Mouse (Mus musculus) kidney, postnatal 0 days (tissue): ENCODE results near the gene Ccng1. TPM values are rescaled to one million over a fixed set of nuclear protein-coding genes. Genes with fewer than 3 reads are reported as not detected.
"Not testable (repeated sequence)": the region's sequence is repeated elsewhere in the genome, so short reads cannot be mapped to it uniquely, and the experiment has no call there.

ENCODE experiments used
- ATAC-seq: fragments of 200-750 bp; cut with Nextera tagmentation; replicated peaks from 2 replicates; pipeline ENCODE4 v1.8.0; 2017; ENCODE audit warnings: low read depth, moderate number of reproducible peaks, moderate TSS enrichment, moderate library complexity; ENCODE audit not compliant: low FRiP score
- DNase-seq: peaks from one replicate; pipeline ENCODE4 v3.0.0-alpha.2; 2016; ENCODE audit warnings: low spot score
- H3K27ac ChIP-seq: fragments of 300-500 bp; sonication (generic); 2 replicates; pipeline ENCODE4 v1.5.1; 2014; ENCODE audit warnings: mild to moderate bottlenecking
- H3K27me3 ChIP-seq: fragments of 300-500 bp; sonication (generic); 2 replicates; pipeline ENCODE4 v1.6.1; 2014; ENCODE audit warnings: low read length, mixed read lengths; ENCODE audit not compliant: insufficient read depth
- H3K36me3 ChIP-seq: fragments of 300-500 bp; sonication (generic); 2 replicates; pipeline ENCODE4 v1.6.1; 2014; ENCODE audit warnings: low read length, mixed read lengths; ENCODE audit not compliant: insufficient read depth
- H3K4me1 ChIP-seq: fragments of 300-500 bp; sonication (generic); replicated peaks from 2 replicates; pipeline ENCODE4 v1.6.1; 2014; ENCODE audit warnings: antibody characterized with exemption, low read length, mixed read lengths; ENCODE audit not compliant: insufficient read depth
- H3K4me2 ChIP-seq: fragments of 300-500 bp; sonication (generic); 2 replicates; pipeline ENCODE4 v1.6.1; 2014; ENCODE audit warnings: mild to moderate bottlenecking, low read length, moderate library complexity, mixed read lengths
- H3K4me3 ChIP-seq: fragments of 300-500 bp; sonication (generic); replicated peaks from 2 replicates; pipeline ENCODE4 v1.5.1; 2014; ENCODE audit warnings: low read depth, low read length
- H3K9ac ChIP-seq: fragments of 300-500 bp; sonication (generic); 2 replicates; pipeline ENCODE4 v1.6.1; 2014; ENCODE audit warnings: low read depth, low read length
- H3K9me3 ChIP-seq: fragments of 300-500 bp; sonication (generic); replicated peaks from 2 replicates; pipeline ENCODE4 v1.6.1; 2016; ENCODE audit warnings: low read length, inconsistent platforms, mixed read lengths
- CTCF ChIP-seq: IDR thresholded peaks from 2 replicates; pipeline ENCODE4 v1.5.1; 2016; ENCODE audit warnings: antibody characterized with exemption, low read depth, mild to moderate bottlenecking, moderate library complexity
- WGBS: fragments of 180-500 bp; shearing (Covaris S2); extraction: QIAGEN DNeasy Blood & Tissue Kit; methylation state at CpG from one replicate; pipeline ENCODE4 v1.1.7; 2014; 5-methylcytosine and 5-hydroxymethylcytosine counted together
- polyA plus RNA-seq: library from polyadenylated mRNA; unstranded; fragments of >200 nt; fragmentation: Nextera tagmentation; extraction: Ambion mirVana; gene quantifications from 2 replicates; pipeline ENCODE4 v1.2.1, GENCODE M21; 2015

The Ccng1 gene
- polyA plus RNA-seq, 1 experiment from 2014 or later: 48.1 TPM

DNA sequence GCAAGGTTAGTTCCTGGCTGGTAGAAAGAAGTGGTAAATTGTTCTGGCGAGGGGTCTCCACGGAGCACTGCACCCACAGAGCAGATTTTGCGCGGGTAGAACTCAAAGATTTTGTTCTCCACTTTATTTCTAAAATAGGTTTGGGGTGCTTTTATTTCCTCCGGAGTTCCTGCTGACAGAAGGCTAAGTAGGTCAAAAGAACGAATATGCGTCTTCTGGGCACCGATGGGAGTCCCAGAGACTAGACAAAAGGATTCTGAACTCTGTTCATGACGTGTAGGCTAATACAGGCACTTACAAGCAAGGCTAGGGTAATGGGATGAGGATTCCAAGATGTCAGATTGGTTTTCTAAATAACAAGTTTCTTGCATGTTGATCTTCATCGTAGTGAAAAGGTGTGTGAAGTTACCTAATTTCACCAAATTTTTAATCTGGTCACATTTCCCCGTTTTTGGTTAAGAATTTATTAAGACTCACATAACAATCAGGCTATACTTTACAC is 20.8 kb downstream of the Ccng1 start:
- no peaks in the 10 kb centered on the region for H3K27me3 ChIP-seq
- DNase-seq (peak; percentile 34), ATAC-seq (no peak)
- H3K4me3 ChIP-seq: peak overlapping the region; percentile 76
- no peaks in the 10 kb centered on the region for H3K9me3 ChIP-seq
- H3K27ac ChIP-seq: peak overlapping the region; percentile 81
- WGBS: 4% methylated on average over 11 of the region's 11 CpGs
- H3K36me3 ChIP-seq: peaks cover 10% of the 10 kb centered on the region; the same call in 1 of the 2 replicates
- peak overlapping the region; percentile 91 for H3K9ac ChIP-seq
- peak overlapping the region; percentile 90 for H3K4me2 ChIP-seq
- peaks cover 6% of the 10 kb centered on the region for H3K4me1 ChIP-seq
- no peak for TF ChIP-seq CTCF

DNA sequence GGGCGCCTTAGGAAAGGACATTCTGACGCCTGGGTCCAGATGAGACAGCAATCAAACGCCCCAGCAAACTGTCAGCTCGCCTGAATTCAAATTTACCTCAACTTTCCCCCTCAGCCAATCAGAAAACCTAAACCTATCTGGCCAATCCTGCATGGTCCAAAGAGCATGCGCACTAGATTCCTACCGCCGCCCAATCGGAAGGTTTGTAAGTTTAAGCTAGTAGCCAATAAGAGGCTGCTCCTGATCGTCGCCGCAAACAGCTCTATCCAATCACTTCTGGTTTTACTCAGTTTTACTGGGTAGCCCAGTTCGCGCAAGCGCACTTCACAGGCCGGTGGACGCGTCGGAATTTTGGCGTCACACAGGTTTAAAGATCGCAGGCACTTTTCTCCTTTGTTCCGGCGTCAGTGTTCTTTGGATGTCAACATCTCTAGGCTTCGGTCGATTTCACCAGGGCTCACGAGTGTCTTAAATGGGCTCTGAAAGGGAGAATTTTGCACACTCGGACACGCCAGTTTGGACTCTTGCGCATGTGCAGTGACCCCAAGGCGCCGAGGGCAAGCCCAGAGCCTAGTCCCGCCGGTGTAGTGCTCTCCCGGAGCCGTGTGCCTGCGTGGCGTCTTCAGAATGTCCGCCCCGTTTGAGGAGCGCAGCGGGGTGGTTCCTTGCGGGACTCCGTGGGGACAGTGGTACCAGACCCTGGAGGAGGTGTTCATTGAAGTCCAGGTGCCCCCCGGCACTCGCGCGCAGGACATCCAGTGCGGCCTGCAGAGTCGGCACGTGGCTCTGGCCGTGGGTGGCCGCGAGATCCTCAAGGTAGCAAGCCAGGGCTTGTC is 21.6 kb downstream of the Ccng1 start, which contains the start of the genes Hmmr and Nudcd2:
TSS of gene Hmmr (minus strand) at position 84 of the 836 bp plus-strand sequence.
TSS of gene Nudcd2 (plus strand) at position 329 of the 836 bp plus-strand sequence.
- peak within 1 kb of the TSS; percentile 91 for H3K9ac ChIP-seq
- 0 out of 2 replicates have a peak, but pooled peaks cover 5% of the 10 kb centered on the region for H3K36me3 ChIP-seq
- peaks cover 6% of the 10 kb centered on the region for H3K4me1 ChIP-seq
- ATAC-seq (peak; percentile 99), DNase-seq (peak; percentile 99)
- peak within 1 kb of the TSS; percentile 76 for H3K4me3 ChIP-seq
- WGBS: under 1% methylated on average over 52 of the region's 52 CpGs
- peak within 1 kb of the TSS; percentile 91 for H3K4me2 ChIP-seq
- peak within 1 kb of the TSS; percentile 81 for H3K27ac ChIP-seq
- H3K27me3 ChIP-seq: no peaks in the 10 kb centered on the region
- TF ChIP-seq CTCF: no peak
- no peaks in the 10 kb centered on the region for H3K9me3 ChIP-seq

DNA sequence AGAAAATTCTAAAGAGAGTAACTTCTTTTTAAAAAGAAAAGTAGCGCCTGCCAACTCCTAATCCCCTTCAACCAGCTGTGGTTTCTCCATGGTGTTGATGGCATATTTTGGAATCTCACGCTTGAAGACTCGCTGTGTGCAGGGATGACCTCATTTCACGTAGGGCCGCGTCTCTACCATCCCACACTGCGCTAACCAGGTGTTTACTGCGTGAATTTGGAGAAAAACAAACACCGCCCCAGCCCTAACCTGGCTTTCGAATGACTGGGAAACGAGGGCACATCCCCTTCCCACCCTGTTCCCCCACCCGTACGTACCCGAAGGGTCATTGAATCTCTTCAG is 22.1 kb downstream of the Ccng1 start:
- DNase-seq (peak; percentile 10), ATAC-seq (peak; percentile 17; the same call in 1 of the 2 replicates)
- peaks cover 6% of the 10 kb centered on the region for H3K4me1 ChIP-seq
- H3K4me2 ChIP-seq: peak overlapping the region; percentile 91
- WGBS: under 1% methylated on average over 14 of the region's 14 CpGs
- H3K27ac ChIP-seq: no peak overlapping the region
- no peaks in the 10 kb centered on the region for H3K27me3 ChIP-seq
- H3K4me3 ChIP-seq: peak overlapping the region; percentile 76
- TF ChIP-seq CTCF: no peak
- H3K9ac ChIP-seq: peak overlapping the region; percentile 59
- no peaks in the 10 kb centered on the region for H3K9me3 ChIP-seq
- 0 out of 2 replicates have a peak, but pooled peaks cover 5% of the 10 kb centered on the region for H3K36me3 ChIP-seq

DNA sequence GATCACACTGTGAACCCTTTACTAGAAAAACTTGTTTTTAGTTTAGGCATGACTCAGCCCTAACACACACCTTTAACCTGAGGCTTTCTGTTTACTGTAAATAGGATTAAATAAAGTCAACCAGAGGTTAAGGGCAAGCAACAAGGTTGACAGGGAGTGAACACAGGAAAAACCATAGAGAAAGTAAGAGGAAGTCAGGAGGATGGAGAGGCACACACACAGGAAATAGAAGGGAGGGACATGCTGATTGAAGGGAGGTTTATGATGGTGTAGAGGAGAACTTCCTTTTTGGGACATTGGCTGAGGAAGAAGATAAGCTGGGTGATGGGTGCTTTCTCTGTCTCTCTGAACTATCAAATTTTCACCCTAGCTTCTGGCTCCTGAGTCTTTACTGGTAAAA is 36.8 kb downstream of the Ccng1 start:
- H3K4me3 ChIP-seq: no peak overlapping the region
- H3K9ac ChIP-seq: no peak overlapping the region
- no peaks in the 10 kb centered on the region for H3K27me3 ChIP-seq
- peaks cover 36% of the 10 kb centered on the region for H3K36me3 ChIP-seq
- no peak for DNase-seq
- no peaks in the 10 kb centered on the region for H3K4me1 ChIP-seq
- no peaks in the 10 kb centered on the region for H3K9me3 ChIP-seq
- TF ChIP-seq CTCF: no peak
- ATAC-seq: no peak
- H3K27ac ChIP-seq: no peak overlapping the region
- no peak overlapping the region for H3K4me2 ChIP-seq

DNA sequence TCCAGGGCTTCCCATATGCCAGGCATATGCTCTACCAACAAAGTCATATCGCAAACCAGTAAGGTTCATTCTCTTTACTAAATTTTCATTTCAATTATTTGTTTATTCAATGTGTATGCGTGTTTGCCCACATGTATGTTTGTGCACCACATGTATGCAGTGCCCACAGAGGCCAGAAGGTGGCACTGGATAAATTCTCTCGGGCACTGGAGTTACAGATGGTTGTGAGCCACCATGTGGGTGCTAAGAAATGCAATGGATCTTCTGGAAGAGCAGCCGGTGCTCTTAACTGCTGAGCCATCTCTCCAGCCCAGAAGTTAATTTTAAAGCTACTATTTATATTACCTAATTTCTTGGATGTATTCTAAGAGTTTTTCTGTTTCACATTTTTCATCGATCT is 39.6 kb downstream of the Ccng1 start:
- peak; percentile 23; the same call in 1 of the 2 replicates for TF ChIP-seq CTCF
- 95% methylated on average over 5 of the region's 5 CpGs for WGBS
- Histone ChIP-seq H3K4me3 (no peak overlapping the region), H3K27ac (no peak overlapping the region), H3K36me3 (peaks cover 28% of the 10 kb centered on the region; the same call in 1 of the 2 replicates), H3K4me1 (no peaks in the 10 kb centered on the region), H3K27me3 (no peaks in the 10 kb centered on the region), H3K9me3 (no peaks in the 10 kb centered on the region), H3K9ac (no peak overlapping the region), H3K4me2 (no peak overlapping the region)
- no peak for ATAC-seq
- no peak for DNase-seq

DNA sequence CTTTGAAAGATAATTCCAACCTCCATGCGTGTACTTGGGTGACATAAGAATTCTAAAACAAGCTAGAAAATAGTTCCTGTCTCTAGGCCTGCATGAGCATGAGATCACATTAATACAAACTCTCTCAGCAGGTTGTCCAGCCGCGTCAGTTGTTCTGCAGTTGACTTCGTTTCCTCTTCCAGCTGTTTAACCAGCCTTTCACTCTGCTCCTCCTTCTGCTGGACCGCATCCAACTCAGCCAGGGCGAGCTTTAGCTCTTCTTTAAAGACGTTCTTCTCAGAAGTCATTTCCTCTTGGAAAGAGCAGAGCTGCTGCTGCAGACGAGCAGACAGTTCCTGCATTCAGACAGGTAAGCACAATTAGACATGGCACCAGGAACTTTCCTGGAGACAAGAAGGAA is 41.3 kb downstream of the Ccng1 start:
- Histone ChIP-seq H3K9ac (no peak overlapping the region), H3K36me3 (peaks cover 34% of the 10 kb centered on the region; the same call in 1 of the 2 replicates), H3K4me3 (no peak overlapping the region), H3K4me1 (no peaks in the 10 kb centered on the region), H3K4me2 (no peak overlapping the region), H3K27ac (no peak overlapping the region), H3K9me3 (no peaks in the 10 kb centered on the region), H3K27me3 (no peaks in the 10 kb centered on the region)
- DNase-seq (no peak), ATAC-seq (no peak)
- TF ChIP-seq CTCF: no peak
- 74% methylated on average over 8 of the region's 8 CpGs for WGBS

DNA sequence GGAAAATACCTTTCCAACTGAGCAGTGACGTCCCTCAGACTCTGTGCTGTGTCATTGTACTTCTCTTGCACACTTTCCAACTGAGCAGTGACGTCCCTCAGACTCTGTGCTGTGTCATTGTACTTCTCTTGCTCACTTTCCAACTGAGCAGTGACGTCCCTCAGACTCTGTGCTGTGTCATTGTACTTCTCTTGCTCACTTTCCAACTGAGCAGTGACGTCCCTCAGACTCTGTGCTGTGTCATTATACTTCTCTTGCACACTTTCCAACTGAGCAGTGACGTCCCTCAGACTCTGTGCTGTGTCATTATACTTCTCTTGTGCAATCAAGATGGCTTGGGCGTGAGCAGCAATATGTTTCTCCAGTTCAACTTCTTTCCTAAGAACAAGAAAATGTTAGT is 45.2 kb downstream of the Ccng1 start:
- H3K4me1 ChIP-seq, H3K9me3 ChIP-seq, DNase-seq, H3K27me3 ChIP-seq, ATAC-seq, H3K4me2 ChIP-seq, H3K4me3 ChIP-seq, H3K27ac ChIP-seq, H3K9ac ChIP-seq: not testable (repeated sequence)
- H3K36me3 ChIP-seq: peaks cover 25% of the 10 kb centered on the region; the same call in 1 of the 2 replicates
- 91% methylated on average over 6 of the region's 6 CpGs for WGBS
